ENCODE assay signal across 8 mouse cellular contexts in the genomic region with DNA sequence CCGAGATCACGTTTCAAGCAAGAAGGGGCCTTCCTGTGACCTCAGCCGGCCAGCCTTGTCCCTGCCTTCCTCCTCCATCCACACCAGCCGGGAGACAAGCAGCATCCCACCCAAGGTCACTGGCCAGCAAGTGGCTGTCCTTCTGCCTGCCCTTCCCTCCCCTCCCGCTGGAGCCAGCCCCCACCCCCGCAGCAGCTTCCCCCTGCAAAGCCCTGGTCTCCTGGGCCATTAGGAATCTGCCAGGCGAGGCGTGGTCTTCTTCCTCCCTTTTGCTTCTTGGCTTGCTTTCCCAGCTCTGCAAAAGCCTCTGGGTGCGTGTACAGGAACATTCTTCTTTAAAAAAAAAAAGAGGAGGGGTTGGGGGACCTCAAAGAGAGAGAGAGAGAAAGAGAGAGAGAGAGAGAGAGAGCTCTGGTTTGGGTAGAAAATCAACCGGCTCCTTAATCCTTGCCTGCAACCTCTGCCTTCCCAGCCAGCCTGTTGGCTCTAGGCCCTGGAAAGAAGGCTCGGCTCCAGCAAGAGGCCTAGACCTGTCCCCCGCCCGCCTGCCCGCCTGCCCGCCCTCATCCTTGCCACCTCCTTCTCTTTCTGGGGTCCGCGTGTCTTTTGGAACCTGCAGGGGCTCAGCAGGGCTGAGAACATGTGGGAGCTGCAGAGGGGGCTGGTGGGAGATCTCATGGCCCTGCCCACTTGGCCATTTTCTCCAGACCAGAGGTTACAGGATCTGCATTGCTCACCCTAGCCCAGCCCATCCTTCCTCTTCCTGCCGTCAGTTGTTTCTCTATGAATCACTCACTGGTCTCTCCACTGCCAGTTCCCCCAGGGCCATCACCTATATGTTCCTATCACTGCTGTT. TPM values are rescaled to one million over a fixed set of nuclear protein-coding genes. Genes with fewer than 3 reads are reported as not detected.
DNase-seq lines count a peak whose midpoint lies in the region; ATAC-seq and TF ChIP-seq lines count a peak whose summit lies in the region.

No protein-coding gene starts in this region.

- H3K9me3 ChIP-seq in forebrain, embryonic 14.5 days (replicated peaks; ENCODE audit: control insufficient read depth, low read length): no peaks in the 10 kb centered on the region
- H3K9me3 ChIP-seq in limb, embryonic 10.5 days (replicated peaks): no peaks in the 10 kb centered on the region
- H3K9me3 ChIP-seq in midbrain, embryonic 11.5 days (ENCODE audit: control insufficient read depth, low read length): no peaks in the 10 kb centered on the region
- no peaks in the 10 kb centered on the region for H3K9me3 ChIP-seq in stomach, postnatal 0 days (ENCODE audit: control insufficient read depth, low read length)

- H3K4me1 ChIP-seq in forebrain, embryonic 14.5 days (ENCODE audit: control insufficient read depth, insufficient read depth, low read length): peaks cover 5% of the 10 kb centered on the region
- H3K4me1 ChIP-seq in limb, embryonic 10.5 days: peaks cover 60% of the 10 kb centered on the region
- H3K4me1 ChIP-seq in midbrain, embryonic 11.5 days (ENCODE audit: control insufficient read depth, insufficient read depth, low read length): peaks cover 10% of the 10 kb centered on the region; the same call in 1 of the 2 replicates
- peaks cover 12% of the 10 kb centered on the region for H3K4me1 ChIP-seq in stomach, postnatal 0 days (replicated peaks; ENCODE audit: control insufficient read depth, insufficient read depth)

- TF ChIP-seq CTCF in stomach, postnatal 0 days (IDR thresholded peaks at IDR 0.05; ENCODE audit: low read depth): no peak; the same call in 1 of the 2 replicates

- no peak overlapping the region for H3K4me2 ChIP-seq in forebrain, embryonic 14.5 days (ENCODE audit: low read length)
- H3K4me2 ChIP-seq in midbrain, embryonic 11.5 days: peak overlapping the region; percentile 6; the same call in 1 of the 2 replicates
- H3K4me2 ChIP-seq in stomach, postnatal 0 days (replicated peaks; ENCODE audit: low read depth): peak overlapping the region; percentile 42

- peak; percentile 45; the same call in 1 of the 2 replicates for ATAC-seq in cerebellum, adult (ENCODE audit: insufficient number of reproducible peaks, low FRiP score, low TSS enrichment)
- peak; percentile 45 for ATAC-seq in forebrain, embryonic 14.5 days
- no peak for ATAC-seq in midbrain, embryonic 11.5 days (ENCODE audit: low FRiP score)
- ATAC-seq in stomach, postnatal 0 days (ENCODE audit: low FRiP score, low TSS enrichment): peak; percentile 79

- peak overlapping the region; percentile 14; the same call in 1 of the 2 replicates for H3K9ac ChIP-seq in forebrain, embryonic 14.5 days (ENCODE audit: low read length)
- H3K9ac ChIP-seq in midbrain, embryonic 11.5 days (ENCODE audit: low read length): peak overlapping the region; percentile 38; the same call in 1 of the 2 replicates
- peak overlapping the region; percentile 41 for H3K9ac ChIP-seq in stomach, postnatal 0 days (ENCODE audit: low read length)

- 25% methylated on average over 18 of the region's 18 CpGs for WGBS in forebrain, embryonic 14.5 days
- WGBS in limb, embryonic 10.5 days: 12% methylated on average over 18 of the region's 18 CpGs
- 29% methylated on average over 18 of the region's 18 CpGs for WGBS in midbrain, embryonic 11.5 days
- 17% methylated on average over 18 of the region's 18 CpGs for WGBS in stomach, postnatal 0 days

- H3K36me3 ChIP-seq in forebrain, embryonic 14.5 days (ENCODE audit: control insufficient read depth, insufficient read depth, low read length): no peaks in the 10 kb centered on the region
- no peaks in the 10 kb centered on the region for H3K36me3 ChIP-seq in limb, embryonic 10.5 days
- H3K36me3 ChIP-seq in midbrain, embryonic 11.5 days (ENCODE audit: control insufficient read depth, insufficient read depth, low read length): no peaks in the 10 kb centered on the region
- no peaks in the 10 kb centered on the region for H3K36me3 ChIP-seq in stomach, postnatal 0 days (ENCODE audit: control insufficient read depth, insufficient read depth, low read length)

- peak; percentile 25 for TF ChIP-seq EP300 in stomach, postnatal 0 days (optimal IDR thresholded peaks at IDR 0.05)

- no peak overlapping the region for H3K4me3 ChIP-seq in forebrain, embryonic 14.5 days (ENCODE audit: low read depth, low read length)
- H3K4me3 ChIP-seq in limb, embryonic 10.5 days: peak overlapping the region; percentile 32
- H3K4me3 ChIP-seq in midbrain, embryonic 11.5 days (ENCODE audit: low read depth, low read length): no peak overlapping the region
- no peak overlapping the region for H3K4me3 ChIP-seq in stomach, postnatal 0 days (ENCODE audit: low read depth, low read length)

- H3K27ac ChIP-seq in forebrain, embryonic 14.5 days (ENCODE audit: low read depth, low read length): peak overlapping the region; percentile 83
- peak overlapping the region; percentile 92 for H3K27ac ChIP-seq in limb, embryonic 10.5 days
- peak overlapping the region; percentile 40 for H3K27ac ChIP-seq in midbrain, embryonic 11.5 days (ENCODE audit: low read depth, low read length)
- H3K27ac ChIP-seq in stomach, postnatal 0 days (replicated peaks): peak overlapping the region; percentile 97

- DNase-seq in ES-CJ7 (ENCODE audit: low read depth, low spot score): peak; percentile 43
- DNase-seq in forebrain, embryonic 14.5 days (ENCODE audit: low spot score): peak; percentile 72
- DNase-seq in heart, postnatal 4 days: peak; percentile 86
- peak; percentile 68 for DNase-seq in limb, embryonic 10.5 days (ENCODE audit: low spot score)
- peak; percentile 90 for DNase-seq in midbrain, embryonic 11.5 days (ENCODE audit: low spot score, missing footprints)
- DNase-seq in stomach, postnatal 0 days (ENCODE audit: low spot score): peak; percentile 70
- DNase-seq in spleen, adult 12 weeks (ENCODE audit: low spot score): no peak

- H3K27me3 ChIP-seq in forebrain, embryonic 14.5 days (replicated peaks; ENCODE audit: control insufficient read depth, insufficient read depth, low read length): no peaks in the 10 kb centered on the region
- no peaks in the 10 kb centered on the region for H3K27me3 ChIP-seq in limb, embryonic 10.5 days (ENCODE audit: low read depth, poor library complexity, severe bottlenecking)
- H3K27me3 ChIP-seq in midbrain, embryonic 11.5 days (ENCODE audit: control insufficient read depth, insufficient read depth, low read length): no peaks in the 10 kb centered on the region
- H3K27me3 ChIP-seq in stomach, postnatal 0 days (ENCODE audit: control insufficient read depth, insufficient read depth, low read length): no peaks in the 10 kb centered on the region

RNA-seq across cellular contexts. Expression of a gene that starts 12.5 kb away (rescaled TPM):
- polyA plus RNA-seq in forebrain, embryonic 14.5 days (2014; fragmentation: Nextera tagmentation; extraction: Ambion mirVana): 28.3 and 30.4 TPM in 2 replicates
- total RNA-seq in heart, postnatal 4 days (2021): 100 to 1,000 TPM; 141 to 149 TPM
- 62.9 and 73.7 TPM in 2 replicates for polyA plus RNA-seq in limb, embryonic 10.5 days (2016; fragmentation: Nextera tagmentation; extraction: Ambion mirVana)
- 38.3 and 40.1 TPM in 2 replicates for polyA plus RNA-seq in midbrain, embryonic 11.5 days (2014; fragmentation: Nextera tagmentation; extraction: Ambion mirVana)
- 71.4 and 84.2 TPM in 2 replicates for polyA plus RNA-seq in stomach, postnatal 0 days (2015; fragmentation: Nextera tagmentation; extraction: Ambion mirVana)

Comparison
In these comparisons a context has a peak if more than half of its experiments do, and no peak if none do; other contexts are left out.
1. H3K27ac ChIP-seq: peak in every context shown above with its lines; median percentile 97 in stomach, postnatal 0 days; 92 in limb, embryonic 10.5 days; 83 in forebrain, embryonic 14.5 days; 40 in midbrain, embryonic 11.5 days.